Mouse (Mus musculus) gastrocnemius, postnatal 4 days (tissue): ENCODE measurements around the gene Snap47. TPM values are rescaled to one million over a fixed set of nuclear protein-coding genes. Genes with fewer than 3 reads are reported as not detected.
A peak's percentile ranks its signal among the peaks of the same experiment; 100 is the strongest.
"Not testable (repeated sequence)": the region's sequence is repeated elsewhere in the genome, so short reads cannot be mapped to it uniquely, and the experiment has no call there.

Experiments
- DNase-seq, 2 experiments: peaks; one replicate each; pipeline ENCODE4 v3.0.0; 2021 to 2022; ENCODE audit warnings: low spot score in 2 of 2, mixed read lengths in 2 of 2
- total RNA-seq, 2 experiments: library from RNA; stranded (reverse); gene quantifications; 2 replicates each; pipeline ENCODE4 v1.2.3; 2021

Snap47 gene
- total RNA-seq, 2 experiments from 2014 or later = 34.8 to 40.9 TPM

- no peak for DNase-seq
Observed at GRCm38 (mm10) chr11:59375475-59375874, 75.5 kb downstream of the Snap47 start, which contains the start of gene Prss38. Prss38 (minus strand) TSS chr11:59375657.

- no peak for DNase-seq
Observed at GRCm38 (mm10) chr11:59369848-59370247, 81.1 kb downstream of the Snap47 start.

GRCm38 (mm10) chr11:59367955-59368354 is 83.0 kb downstream of the Snap47 start:
- not testable (repeated sequence) for DNase-seq

- DNase-seq = no peak
Observed at GRCm38 (mm10) chr11:59366633-59367032, 84.4 kb downstream of the Snap47 start.

GRCm38 (mm10) chr11:59366031-59366430 is 85.0 kb downstream of the Snap47 start:
- no peak for DNase-seq

- peak in 1 of 2 experiments; percentile 59 for DNase-seq
Observed at GRCm38 (mm10) chr11:59364417-59364816, 86.6 kb downstream of the Snap47 start.

- DNase-seq = no peak
Observed at GRCm38 (mm10) chr11:59364007-59364406, 87.0 kb downstream of the Snap47 start.

- DNase-seq = no peak
Observed at GRCm38 (mm10) chr11:59361291-59361690, 89.7 kb downstream of the Snap47 start.

Other genes with a start within 250 kb of the Snap47 start
- gene Mrpl55, start 248.7 kb downstream of the Snap47 start, total RNA-seq = 10 to 100 TPM; 29.8 to 35.1 TPM
- gene 2310033P09Rik, start 242.9 kb downstream of the Snap47 start, total RNA-seq = 1 to 10 TPM; 7.8 to 8.1 TPM
- 100 to 1,000 TPM; 264 to 267 TPM for gene Arf1, start 222.9 kb downstream of the Snap47 start, total RNA-seq
- not detected for gene Wnt3a, start 160.4 kb downstream of the Snap47 start, total RNA-seq
- 10 to 100 TPM; 12.8 to 15.4 TPM for gene Wnt9a, start 144.3 kb downstream of the Snap47 start, total RNA-seq
- not detected for gene Prss38, start 75.5 kb downstream of the Snap47 start, total RNA-seq
- 10 to 100 TPM in 1 of 2 experiments, 1 to 10 TPM in 1; 8.5 to 10.0 TPM for gene Jmjd4, start 1.1 kb downstream of the Snap47 start, total RNA-seq
- gene Zfp867, start 21.3 kb upstream of the Snap47 start, total RNA-seq = 1 to 10 TPM; 5.7 to 6.1 TPM
- gene Zkscan17, start 75.6 kb upstream of the Snap47 start, total RNA-seq = 10 to 100 TPM; 21.1 to 22.0 TPM
- under 1 TPM; 0.47 to 0.69 TPM for gene Nlrp3, start 90.4 kb upstream of the Snap47 start, total RNA-seq
- gene Olfr222, start 125.0 kb upstream of the Snap47 start, total RNA-seq = not detected
- not detected for gene Olfr223, start 142.1 kb upstream of the Snap47 start, total RNA-seq
- 100 to 1,000 TPM; 213 to 215 TPM for gene Mprip, start 210.1 kb upstream of the Snap47 start, total RNA-seq